Mouse (Mus musculus) hindbrain, embryonic 10.5 days (tissue): ENCODE results near the gene Tk1. TPM values are rescaled to one million over a fixed set of nuclear protein-coding genes. Genes with fewer than 3 reads are reported as not detected.
"Not testable (repeated sequence)": the region's sequence is repeated elsewhere in the genome, so short reads cannot be mapped to it uniquely, and the experiment has no call there.

Experiments used
- DNase-seq: peaks from one replicate; pipeline ENCODE4 v3.0.0-alpha.2; 2017; ENCODE audit warnings: low spot score
- H3K27ac ChIP-seq: fragments of 300-500 bp; sonication (generic); 2 replicates; pipeline ENCODE4 v1.5.1; 2016; ENCODE audit warnings: mild to moderate bottlenecking, moderate library complexity
- H3K27me3 ChIP-seq: fragments of 300-500 bp; sonication (generic); 2 replicates; pipeline ENCODE4 v1.6.1; 2016; ENCODE audit warnings: mild to moderate bottlenecking; ENCODE audit not compliant: poor library complexity, insufficient read depth, severe bottlenecking
- H3K36me3 ChIP-seq: fragments of 300-500 bp; sonication (generic); 2 replicates; pipeline ENCODE4 v1.6.1; 2016; ENCODE audit warnings: mild to moderate bottlenecking, moderate library complexity
- H3K4me1 ChIP-seq: fragments of 300-500 bp; sonication (generic); replicated peaks from 2 replicates; pipeline ENCODE4 v1.6.1; 2016; ENCODE audit warnings: mild to moderate bottlenecking
- H3K4me3 ChIP-seq: fragments of 300-500 bp; sonication (generic); 2 replicates; pipeline ENCODE4 v1.5.1; 2016; ENCODE audit warnings: mild to moderate bottlenecking, moderate library complexity
- H3K9me3 ChIP-seq: fragments of 300-500 bp; sonication (generic); 2 replicates; pipeline ENCODE4 v1.6.1; 2016; ENCODE audit warnings: mild to moderate bottlenecking, moderate library complexity
- WGBS: fragments of 180-500 bp; shearing (Covaris S2); methylation state at CpG from one replicate; pipeline ENCODE4 v1.1.7; 2016; 5-methylcytosine and 5-hydroxymethylcytosine counted together
- polyA plus RNA-seq: library from polyadenylated mRNA; unstranded; fragments of >200 nt; fragmentation: Nextera tagmentation; extraction: Ambion mirVana; gene quantifications from 2 replicates; pipeline ENCODE4 v1.2.1, GENCODE M21; 2016

Tk1 gene
- polyA plus RNA-seq, 1 experiment from 2014 or later, result 106 TPM

GRCm38 (mm10) chr11:117791441-117791761, 34.5 kb downstream of the Tk1 start:
- Histone ChIP-seq H3K36me3 (no peaks in the 10 kb centered on the region), H3K4me3 (no peak overlapping the region), H3K4me1 (peaks cover 32% of the 10 kb centered on the region), H3K27me3 (peaks cover 36% of the 10 kb centered on the region), H3K27ac (no peak overlapping the region), H3K9me3 (no peaks in the 10 kb centered on the region)
- 85% methylated on average over 9 of the region's 9 CpGs for WGBS
- DNase-seq, result no peak

GRCm38 (mm10) chr11:117790703-117791440, 35.0 kb downstream of the Tk1 start:
- Histone ChIP-seq H3K9me3 (no peaks in the 10 kb centered on the region), H3K27me3 (peaks cover 36% of the 10 kb centered on the region), H3K4me1 (peaks cover 28% of the 10 kb centered on the region), H3K27ac (peak overlapping the region; percentile 53; the same call in 1 of the 2 replicates), H3K36me3 (no peaks in the 10 kb centered on the region), H3K4me3 (peak overlapping the region; percentile 28)
- WGBS, result 29% methylated on average over 23 of the region's 23 CpGs
- no peak for DNase-seq

- peak overlapping the region; percentile 53; the same call in 1 of the 2 replicates for H3K27ac ChIP-seq
- peaks cover 27% of the 10 kb centered on the region for H3K4me1 ChIP-seq
- H3K4me3 ChIP-seq, result peak overlapping the region; percentile 28
- 4% methylated on average over 14 of the region's 14 CpGs for WGBS
- H3K9me3 ChIP-seq, result no peaks in the 10 kb centered on the region
- peak; percentile 79 for DNase-seq
- H3K27me3 ChIP-seq, result peaks cover 42% of the 10 kb centered on the region
- H3K36me3 ChIP-seq, result no peaks in the 10 kb centered on the region
These were observed 35.6 kb downstream of the Tk1 start for GRCm38 (mm10) chr11:117790286-117790685.

- not testable (repeated sequence) for H3K4me3 ChIP-seq, H3K36me3 ChIP-seq, H3K9me3 ChIP-seq, H3K27ac ChIP-seq, DNase-seq
- WGBS, result 87% methylated on average over 7 of the region's 7 CpGs
- Histone ChIP-seq H3K27me3 (peaks cover 57% of the 10 kb centered on the region), H3K4me1 (peaks cover 29% of the 10 kb centered on the region)
These were observed 37.4 kb downstream of the Tk1 start for GRCm38 (mm10) chr11:117788481-117788880.

GRCm38 (mm10) chr11:117786294-117786693, 39.6 kb downstream of the Tk1 start:
- 12% methylated on average over 10 of the region's 10 CpGs for WGBS
- H3K27ac ChIP-seq, result no peak overlapping the region

GRCm38 (mm10) chr11:117783683-117784309, 42.1 kb downstream of the Tk1 start:
- no peaks in the 10 kb centered on the region for H3K9me3 ChIP-seq
- WGBS, result 31% methylated on average over 10 of the region's 10 CpGs
- H3K4me3 ChIP-seq, result peak overlapping the region; percentile 49
- peak overlapping the region; percentile 81 for H3K27ac ChIP-seq
- no peaks in the 10 kb centered on the region for H3K36me3 ChIP-seq
- peaks cover 68% of the 10 kb centered on the region for H3K27me3 ChIP-seq
- peaks cover 51% of the 10 kb centered on the region for H3K4me1 ChIP-seq
- no peak for DNase-seq

More at GRCm38 (mm10) chr11:117786294-117786693, 39.6 kb downstream of the Tk1 start:
- Histone ChIP-seq H3K4me3 (no peak overlapping the region), H3K36me3 (no peaks in the 10 kb centered on the region), H3K4me1 (peaks cover 39% of the 10 kb centered on the region), H3K27me3 (peaks cover 59% of the 10 kb centered on the region), H3K9me3 (no peaks in the 10 kb centered on the region)
- DNase-seq, result peak; percentile 67

- H3K27me3 ChIP-seq, result peaks cover 73% of the 10 kb centered on the region
- H3K4me3 ChIP-seq, result peak overlapping the region; percentile 49
- H3K27ac ChIP-seq, result peak overlapping the region; percentile 81
- H3K4me1 ChIP-seq, result peaks cover 58% of the 10 kb centered on the region
- 2% methylated on average over 31 of the region's 31 CpGs for WGBS
- H3K36me3 ChIP-seq, result no peaks in the 10 kb centered on the region
- H3K9me3 ChIP-seq, result no peaks in the 10 kb centered on the region
- DNase-seq, result peak; percentile 80
These were observed 42.8 kb downstream of the Tk1 start for GRCm38 (mm10) chr11:117783089-117783488.

- no peaks in the 10 kb centered on the region for H3K9me3 ChIP-seq
- H3K27ac ChIP-seq, result peak overlapping the region; percentile 81
- 40% methylated on average over 9 of the region's 9 CpGs for WGBS
- H3K4me1 ChIP-seq, result peaks cover 62% of the 10 kb centered on the region
- peaks cover 73% of the 10 kb centered on the region for H3K27me3 ChIP-seq
- no peak for DNase-seq
- peak overlapping the region; percentile 49 for H3K4me3 ChIP-seq
- no peaks in the 10 kb centered on the region for H3K36me3 ChIP-seq
These were observed 43.2 kb downstream of the Tk1 start for GRCm38 (mm10) chr11:117782705-117783034.

- H3K4me3 ChIP-seq, result peak within 1 kb of the TSS; percentile 59
- no peaks in the 10 kb centered on the region for H3K9me3 ChIP-seq
- peaks cover 73% of the 10 kb centered on the region for H3K27me3 ChIP-seq
- WGBS, result 34% methylated on average over 24 of the region's 24 CpGs
- no peaks in the 10 kb centered on the region for H3K36me3 ChIP-seq
- peaks cover 66% of the 10 kb centered on the region for H3K4me1 ChIP-seq
- no peak for DNase-seq
- H3K27ac ChIP-seq, result peak within 1 kb of the TSS; percentile 81
These were observed 43.7 kb downstream of the Tk1 start, which contains the start of the genes Tmc8 and Tmc6 for GRCm38 (mm10) chr11:117781993-117782704. Tmc8 (plus strand) TSS chr11:117782076. Tmc6 (minus strand) TSS chr11:117782198.

GRCm38 (mm10) chr11:117781199-117781821, 44.6 kb downstream of the Tk1 start:
- Histone ChIP-seq H3K4me3 (peak overlapping the region; percentile 59), H3K27me3 (peaks cover 73% of the 10 kb centered on the region), H3K36me3 (0 out of 2 replicates have a peak, but pooled peaks cover under 1% of the 10 kb centered on the region), H3K27ac (peak overlapping the region; percentile 81), H3K9me3 (no peaks in the 10 kb centered on the region), H3K4me1 (peaks cover 66% of the 10 kb centered on the region)
- WGBS, result 25% methylated on average over 18 of the region's 18 CpGs
- no peak for DNase-seq

GRCm38 (mm10) chr11:117780582-117781111, 45.2 kb downstream of the Tk1 start:
- peak overlapping the region; percentile 59 for H3K4me3 ChIP-seq
- no peaks in the 10 kb centered on the region for H3K9me3 ChIP-seq
- peaks cover 5% of the 10 kb centered on the region; the same call in 1 of the 2 replicates for H3K36me3 ChIP-seq
- peak; percentile 70 for DNase-seq
- peaks cover 66% of the 10 kb centered on the region for H3K4me1 ChIP-seq
- H3K27ac ChIP-seq, result peak overlapping the region; percentile 92
- 2% methylated on average over 19 of the region's 19 CpGs for WGBS
- H3K27me3 ChIP-seq, result peaks cover 71% of the 10 kb centered on the region

- peaks cover 66% of the 10 kb centered on the region for H3K27me3 ChIP-seq
- peak overlapping the region; percentile 59 for H3K4me3 ChIP-seq
- WGBS, result 1% methylated on average over 17 of the region's 17 CpGs
- peaks cover 66% of the 10 kb centered on the region for H3K4me1 ChIP-seq
- no peak for DNase-seq
- peaks cover 9% of the 10 kb centered on the region; the same call in 1 of the 2 replicates for H3K36me3 ChIP-seq
- H3K9me3 ChIP-seq, result no peaks in the 10 kb centered on the region
- H3K27ac ChIP-seq, result peak overlapping the region; percentile 92
These were observed 45.7 kb downstream of the Tk1 start for GRCm38 (mm10) chr11:117780199-117780515.
